Mouse (Mus musculus) thymus, adult 2 months (tissue): ENCODE results near the gene E130208F15Rik. TPM values are rescaled to one million over a fixed set of nuclear protein-coding genes. Genes with fewer than 3 reads are reported as not detected.

ENCODE experiments used
- DNase-seq: peaks from one replicate; pipeline ENCODE4 v3.0.0; 2021
- H3K27ac ChIP-seq: fragments of 200-500 bp; 2 replicates; pipeline ENCODE4 v1.5.1; 2012; ENCODE audit warnings: low read length, control low read depth; ENCODE audit not compliant: control insufficient read depth, insufficient read depth
- H3K27me3 ChIP-seq: fragments of 200-500 bp; 2 replicates; pipeline ENCODE4 v1.6.1; 2012; ENCODE audit warnings: mild to moderate bottlenecking, low read length, moderate library complexity, mixed read lengths; ENCODE audit not compliant: control insufficient read depth, insufficient read depth
- H3K36me3 ChIP-seq: fragments of 200-500 bp; 2 replicates; pipeline ENCODE4 v1.6.1; 2012; ENCODE audit warnings: mild to moderate bottlenecking, low read length, moderate library complexity; ENCODE audit not compliant: control insufficient read depth, insufficient read depth
- H3K4me1 ChIP-seq: fragments of 200-500 bp; replicated peaks from 2 replicates; pipeline ENCODE4 v1.6.1; 2012; ENCODE audit warnings: low read length; ENCODE audit not compliant: control insufficient read depth, insufficient read depth
- H3K4me3 ChIP-seq: fragments of 200-500 bp; 2 replicates; pipeline ENCODE4 v1.5.1; 2012; ENCODE audit warnings: mild to moderate bottlenecking, low read length, control low read depth, moderate library complexity; ENCODE audit not compliant: control insufficient read depth, insufficient read depth
- CTCF ChIP-seq: fragments of 200-500 bp; IDR thresholded peaks from 2 replicates; pipeline ENCODE4 v1.5.1; 2012; ENCODE audit warnings: mild to moderate bottlenecking, control low read depth, low read length, moderate library complexity, borderline replicate concordance; ENCODE audit not compliant: control insufficient read depth, poor library complexity, insufficient read depth; ENCODE audit errors: extremely low read depth
- POLR2A ChIP-seq: fragments of 200-500 bp; IDR thresholded peaks from 2 replicates; pipeline ENCODE4 v1.6.1; 2012; ENCODE audit warnings: mild to moderate bottlenecking, low read length, control low read depth, moderate library complexity; ENCODE audit not compliant: control insufficient read depth, poor library complexity, insufficient read depth; ENCODE audit errors: extremely low read depth
- WGBS: fragments of 180-500 bp; shearing (Covaris S2); methylation state at CpG from one replicate; pipeline ENCODE4 v1.1.7; 2018; 5-methylcytosine and 5-hydroxymethylcytosine counted together
- polyA plus RNA-seq: library from polyadenylated mRNA; depleted of rRNA; stranded (reverse); fragments of >200 nt; gene quantifications from 2 replicates; pipeline ENCODE4 v1.2.3, GENCODE M21; 2012

The E130208F15Rik gene
- polyA plus RNA-seq, 1 experiment, result 0.93 TPM

GRCm38 (mm10) chr7:30346635-30347379 lies 25.3 kb downstream of the E130208F15Rik start:
- no peak for TF ChIP-seq POLR2A
- no peak for TF ChIP-seq CTCF
- no peak overlapping the region for H3K27ac ChIP-seq
- peak; percentile 72 for DNase-seq
- no peak overlapping the region for H3K4me3 ChIP-seq
- no peaks in the 10 kb centered on the region for H3K4me1 ChIP-seq
- H3K36me3 ChIP-seq, result no peaks in the 10 kb centered on the region
- H3K27me3 ChIP-seq, result no peaks in the 10 kb centered on the region; the same call in 1 of the 2 replicates
- WGBS, result 25% methylated on average over 21 of the region's 21 CpGs

DNA sequence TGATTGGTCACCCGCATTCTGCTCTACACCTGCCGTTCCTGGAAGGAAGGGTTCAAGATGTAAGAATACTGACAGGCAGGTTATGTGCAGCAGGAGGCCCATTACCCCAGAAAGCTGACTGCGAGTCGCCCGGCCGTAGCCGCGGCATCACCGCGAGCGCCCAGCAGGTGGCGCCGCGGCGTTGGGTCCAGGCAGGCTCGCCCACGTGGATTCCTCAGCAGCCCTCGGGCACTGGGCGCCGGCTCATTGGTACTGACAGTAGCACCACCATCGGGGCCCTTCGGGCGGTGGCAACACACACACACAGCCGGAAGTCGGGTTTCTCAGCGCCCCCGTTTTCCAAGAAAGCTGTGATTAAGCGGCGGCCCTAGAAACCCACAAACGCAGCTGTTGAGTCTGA lies 26.3 kb downstream of the E130208F15Rik start:
- no peaks in the 10 kb centered on the region for H3K4me1 ChIP-seq
- no peak overlapping the region for H3K4me3 ChIP-seq
- TF ChIP-seq POLR2A, result no peak
- TF ChIP-seq CTCF, result peak; percentile 99
- WGBS, result under 1% methylated on average over 30 of the region's 30 CpGs
- no peaks in the 10 kb centered on the region for H3K36me3 ChIP-seq
- H3K27me3 ChIP-seq, result no peaks in the 10 kb centered on the region; the same call in 1 of the 2 replicates
- H3K27ac ChIP-seq, result no peak overlapping the region
- DNase-seq, result peak; percentile 66

DNA sequence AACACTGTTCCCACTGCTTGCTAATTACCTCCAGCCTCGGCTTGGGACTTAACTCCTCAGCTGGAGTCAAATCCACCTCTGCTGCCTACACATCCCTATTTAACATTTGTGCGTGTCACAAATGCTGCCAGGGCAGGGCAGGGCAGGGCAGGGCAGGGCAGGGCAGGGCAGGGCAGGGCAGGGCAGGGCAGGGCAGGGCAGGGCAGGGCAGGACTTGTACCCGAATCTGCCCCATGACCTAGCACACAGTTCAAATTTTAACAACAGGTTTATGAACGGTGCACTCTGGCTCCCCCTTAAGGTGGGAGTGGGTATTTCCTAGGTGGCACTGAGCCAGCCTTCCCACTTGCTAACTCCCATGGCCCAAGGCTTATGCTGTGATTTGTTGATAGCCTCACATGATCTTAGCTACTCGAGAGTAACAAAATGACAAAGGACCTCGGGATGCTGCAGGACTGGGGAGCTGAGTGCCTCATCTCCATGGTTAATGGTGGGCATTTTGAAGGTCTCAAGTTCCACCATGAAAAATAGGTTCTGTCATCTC lies 31.8 kb downstream of the E130208F15Rik start:
- WGBS, result 19% methylated on average over 6 of the region's 6 CpGs
- Histone ChIP-seq H3K27ac (no peak overlapping the region), H3K36me3 (no peaks in the 10 kb centered on the region), H3K4me3 (no peak overlapping the region), H3K27me3 (no peaks in the 10 kb centered on the region; the same call in 1 of the 2 replicates), H3K4me1 (no peaks in the 10 kb centered on the region)
- peak; percentile 40; the same call in 1 of the 2 replicates for TF ChIP-seq CTCF
- no peak for TF ChIP-seq POLR2A
- peak; percentile 67 for DNase-seq

- no peaks in the 10 kb centered on the region for H3K4me1 ChIP-seq
- H3K36me3 ChIP-seq, result no peaks in the 10 kb centered on the region
- DNase-seq, result no peak
- no peak overlapping the region for H3K4me3 ChIP-seq
- H3K27ac ChIP-seq, result no peak overlapping the region
- TF ChIP-seq POLR2A (no peak), CTCF (no peak)
- no peaks in the 10 kb centered on the region; the same call in 1 of the 2 replicates for H3K27me3 ChIP-seq
- 70% methylated on average over 4 of the region's 4 CpGs for WGBS
Measured at GRCm38 (mm10) chr7:30354059-30354458, 32.5 kb downstream of the E130208F15Rik start.

DNA sequence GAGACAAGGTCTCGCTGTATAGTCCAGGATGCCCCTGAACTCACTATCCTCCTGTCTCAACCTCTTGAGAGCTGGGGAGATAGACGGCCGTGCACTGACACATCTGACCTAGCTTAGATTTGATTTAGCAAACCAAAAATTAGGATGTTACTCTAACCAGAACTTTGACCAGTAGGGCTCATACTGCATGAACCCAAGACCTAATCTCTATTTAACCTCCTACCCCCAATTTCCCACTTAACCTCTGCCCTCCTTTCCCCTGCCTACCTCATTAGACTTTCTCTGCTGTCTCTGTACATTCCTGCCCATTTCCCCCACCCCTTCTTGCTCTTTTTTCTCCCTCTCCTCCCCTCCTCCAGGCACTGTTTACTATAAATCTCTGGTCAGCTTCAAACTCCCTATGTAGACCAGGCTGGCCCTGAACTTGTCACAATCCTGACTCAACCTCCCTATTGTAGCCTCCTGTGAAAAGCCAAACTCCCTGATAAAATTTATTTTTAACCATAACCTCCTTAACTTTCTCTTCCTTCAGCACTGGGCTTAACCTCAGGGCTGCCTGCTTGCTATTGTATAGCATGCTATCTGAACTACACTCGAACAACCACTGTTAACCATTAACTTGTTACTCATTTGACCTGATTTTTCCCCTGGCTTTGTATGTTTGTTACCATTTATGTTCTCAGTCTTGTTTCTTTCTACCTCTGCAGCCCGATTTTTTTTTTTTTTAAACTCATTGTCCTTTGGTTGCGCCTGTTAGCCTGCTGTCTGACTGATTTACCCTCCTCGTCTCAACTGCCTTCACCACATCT lies 37.0 kb downstream of the E130208F15Rik start:
- no peak overlapping the region for H3K27ac ChIP-seq
- H3K36me3 ChIP-seq, result no peaks in the 10 kb centered on the region
- no peak for DNase-seq
- H3K4me3 ChIP-seq, result no peak overlapping the region
- no peaks in the 10 kb centered on the region for H3K4me1 ChIP-seq
- TF ChIP-seq POLR2A (no peak), CTCF (no peak)
- peaks cover 7% of the 10 kb centered on the region; the same call in 1 of the 2 replicates for H3K27me3 ChIP-seq
- 77% methylated on average over 7 of the region's 7 CpGs for WGBS

DNA sequence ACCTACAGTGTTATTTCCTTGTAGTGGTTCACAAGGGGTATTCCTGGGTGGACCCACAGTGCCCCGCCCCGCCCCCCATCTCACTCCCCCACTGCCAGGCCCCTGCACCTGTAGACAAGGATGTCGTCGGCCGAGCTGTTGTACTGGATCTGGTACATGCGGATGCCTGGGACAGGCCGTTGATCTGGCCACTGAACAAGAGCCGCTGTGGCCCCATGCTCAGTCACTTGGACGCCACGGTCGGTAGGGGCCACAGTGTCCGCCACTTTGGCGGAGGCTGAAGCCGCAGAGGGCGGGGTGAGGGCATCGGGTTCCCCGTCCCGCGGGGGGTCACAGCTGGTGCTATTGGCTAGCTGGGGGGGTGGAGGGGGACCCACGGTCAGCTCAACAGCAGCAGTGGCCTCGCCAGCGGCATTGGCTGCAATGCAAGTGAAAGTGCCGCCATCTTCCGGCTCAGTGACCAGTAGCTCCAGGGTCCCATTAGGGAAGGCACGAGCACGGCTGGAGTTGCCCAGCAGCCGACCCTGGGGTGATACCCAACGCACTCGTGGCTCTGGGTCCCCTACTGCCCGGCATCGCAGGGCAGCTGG lies 37.8 kb downstream of the E130208F15Rik start:
- Histone ChIP-seq H3K4me3 (no peak overlapping the region), H3K27me3 (peaks cover 7% of the 10 kb centered on the region; the same call in 1 of the 2 replicates), H3K36me3 (no peaks in the 10 kb centered on the region), H3K27ac (no peak overlapping the region), H3K4me1 (no peaks in the 10 kb centered on the region)
- 89% methylated on average over 31 of the region's 31 CpGs for WGBS
- TF ChIP-seq POLR2A (no peak), CTCF (no peak)
- no peak for DNase-seq
